Mouse (Mus musculus) liver, adult 2 months (tissue): ENCODE results near the gene Spaca4.

ENCODE experiments used
- CTCF ChIP-seq: fragments of 200-500 bp; IDR thresholded peaks from 2 replicates; pipeline ENCODE4 v1.5.1; 2011; ENCODE audit warnings: low read depth, low read length, control low read depth
- POLR2A ChIP-seq: fragments of 200-500 bp; IDR thresholded peaks from 2 replicates; pipeline ENCODE4 v1.6.1; 2011; ENCODE audit warnings: low read length, control low read depth; ENCODE audit not compliant: insufficient read depth; ENCODE audit errors: extremely low read depth

DNA sequence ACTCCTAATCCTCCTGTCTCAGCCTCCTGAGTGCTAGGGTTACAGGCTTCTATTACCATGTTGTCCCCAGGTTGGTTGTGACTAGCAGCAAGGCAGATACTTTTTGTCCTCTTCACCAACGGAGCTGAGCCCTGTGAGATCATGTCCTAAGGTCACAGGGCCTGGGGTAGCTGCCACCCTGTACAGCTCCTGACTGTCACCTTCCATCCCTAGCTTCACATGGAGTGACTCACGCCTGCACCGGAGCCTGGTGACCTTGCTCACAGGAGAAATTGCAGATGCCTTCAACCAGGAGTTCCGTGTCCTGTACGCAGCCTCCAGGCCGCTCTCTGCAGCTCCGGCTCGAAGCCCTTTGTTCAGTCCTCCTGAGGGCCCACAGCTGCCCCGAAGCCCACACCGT is 806 bp upstream of the Spaca4 start:
- no peak for TF ChIP-seq CTCF
- no peak for TF ChIP-seq POLR2A
